Mouse (Mus musculus) limb, embryonic 12.5 days (tissue): ENCODE measurements at regions not wholly inside any gene's neighbourhood (a gene's known extent, or its start where the extent isn't known, plus 50 kb on each side); places are given as distances from the start of the nearest gene placed in this dataset.

Source experiments
- ATAC-seq: fragments of 200-750 bp; cut with Nextera tagmentation; 2 replicates; pipeline ENCODE4 v1.8.0; 2017; ENCODE audit warnings: low read depth, moderate TSS enrichment; ENCODE audit not compliant: insufficient number of reproducible peaks, insufficient read depth, low FRiP score, low TSS enrichment
- H3K27ac ChIP-seq: fragments of 300-500 bp; sonication (generic); 2 replicates; pipeline ENCODE4 v1.5.1; 2016; ENCODE audit warnings: mild to moderate bottlenecking, moderate library complexity
- H3K27me3 ChIP-seq: fragments of 300-500 bp; sonication (generic); 2 replicates; pipeline ENCODE4 v1.6.1; 2016; ENCODE audit warnings: mild to moderate bottlenecking, moderate library complexity
- H3K36me3 ChIP-seq: fragments of 300-500 bp; sonication (generic); 2 replicates; pipeline ENCODE4 v1.6.1; 2016; ENCODE audit warnings: mild to moderate bottlenecking, moderate library complexity
- H3K4me1 ChIP-seq: fragments of 300-500 bp; sonication (generic); replicated peaks from 2 replicates; pipeline ENCODE4 v1.6.1; 2016
- H3K4me2 ChIP-seq: fragments of 300-500 bp; sonication (generic); 2 replicates; pipeline ENCODE4 v1.6.1; 2016; ENCODE audit warnings: mild to moderate bottlenecking, moderate library complexity
- H3K4me3 ChIP-seq: fragments of 300-500 bp; sonication (generic); replicated peaks from 2 replicates; pipeline ENCODE4 v1.5.1; 2016; ENCODE audit warnings: mild to moderate bottlenecking
- H3K9ac ChIP-seq: fragments of 300-500 bp; sonication (generic); replicated peaks from 2 replicates; pipeline ENCODE4 v1.6.1; 2016; ENCODE audit warnings: mild to moderate bottlenecking, moderate library complexity
- H3K9me3 ChIP-seq: fragments of 300-500 bp; sonication (generic); 2 replicates; pipeline ENCODE4 v1.6.1; 2016; ENCODE audit warnings: mild to moderate bottlenecking, moderate library complexity
- WGBS: fragments of 180-500 bp; shearing (Covaris S2); methylation state at CpG from one replicate; pipeline ENCODE4 v1.1.7; 2016; 5-methylcytosine and 5-hydroxymethylcytosine counted together

- Histone ChIP-seq H3K9ac (no peak overlapping the region), H3K36me3 (no peaks in the 10 kb centered on the region), H3K9me3 (no peaks in the 10 kb centered on the region), H3K4me2 (no peak overlapping the region), H3K27me3 (no peaks in the 10 kb centered on the region), H3K27ac (no peak overlapping the region), H3K4me3 (no peak overlapping the region), H3K4me1 (peaks cover 25% of the 10 kb centered on the region)
- ATAC-seq: no peak
- WGBS: 69% methylated on average over 12 of the region's 12 CpGs
Observed at GRCm38 (mm10) chr7:36156595-36156994, 353.8 kb upstream of the Zfp507 start.

DNA sequence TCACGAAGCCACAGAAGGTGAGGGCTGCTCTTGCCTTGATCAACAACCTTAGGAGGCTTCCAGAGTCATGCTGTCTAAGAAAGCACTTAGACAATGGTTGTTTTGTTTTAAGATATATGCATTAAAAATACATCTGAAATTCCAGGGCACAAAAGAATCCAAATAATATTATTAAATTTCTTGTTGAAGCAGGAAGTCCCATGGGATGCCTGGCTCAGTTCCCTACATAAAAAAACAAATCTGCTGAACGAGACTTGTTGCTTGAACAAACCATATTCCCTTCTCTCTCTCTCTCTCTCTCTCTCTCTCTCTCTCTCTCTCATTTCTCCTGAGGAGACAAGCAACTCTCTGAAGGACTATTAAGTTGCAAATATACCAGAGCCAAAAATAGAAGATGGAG is 352.8 kb upstream of the Zfp507 start:
- Histone ChIP-seq H3K9me3 (no peaks in the 10 kb centered on the region), H3K36me3 (no peaks in the 10 kb centered on the region), H3K4me1 (peaks cover 34% of the 10 kb centered on the region), H3K4me2 (no peak overlapping the region), H3K4me3 (no peak overlapping the region), H3K9ac (no peak overlapping the region), H3K27ac (no peak overlapping the region), H3K27me3 (no peaks in the 10 kb centered on the region)
- WGBS: 53% methylated on average over 2 of the region's 2 CpGs
- ATAC-seq: no peak

GRCm38 (mm10) chr7:36155159-36155558 is 352.4 kb upstream of the Zfp507 start:
- peaks cover 34% of the 10 kb centered on the region for H3K4me1 ChIP-seq
- no peaks in the 10 kb centered on the region for H3K36me3 ChIP-seq
- no peak overlapping the region for H3K4me2 ChIP-seq
- no peak overlapping the region for H3K27ac ChIP-seq
- ATAC-seq: no peak
- no peak overlapping the region for H3K9ac ChIP-seq
- 86% methylated on average over 6 of the region's 6 CpGs for WGBS
- H3K4me3 ChIP-seq: no peak overlapping the region
- H3K9me3 ChIP-seq: no peaks in the 10 kb centered on the region
- H3K27me3 ChIP-seq: no peaks in the 10 kb centered on the region

DNA sequence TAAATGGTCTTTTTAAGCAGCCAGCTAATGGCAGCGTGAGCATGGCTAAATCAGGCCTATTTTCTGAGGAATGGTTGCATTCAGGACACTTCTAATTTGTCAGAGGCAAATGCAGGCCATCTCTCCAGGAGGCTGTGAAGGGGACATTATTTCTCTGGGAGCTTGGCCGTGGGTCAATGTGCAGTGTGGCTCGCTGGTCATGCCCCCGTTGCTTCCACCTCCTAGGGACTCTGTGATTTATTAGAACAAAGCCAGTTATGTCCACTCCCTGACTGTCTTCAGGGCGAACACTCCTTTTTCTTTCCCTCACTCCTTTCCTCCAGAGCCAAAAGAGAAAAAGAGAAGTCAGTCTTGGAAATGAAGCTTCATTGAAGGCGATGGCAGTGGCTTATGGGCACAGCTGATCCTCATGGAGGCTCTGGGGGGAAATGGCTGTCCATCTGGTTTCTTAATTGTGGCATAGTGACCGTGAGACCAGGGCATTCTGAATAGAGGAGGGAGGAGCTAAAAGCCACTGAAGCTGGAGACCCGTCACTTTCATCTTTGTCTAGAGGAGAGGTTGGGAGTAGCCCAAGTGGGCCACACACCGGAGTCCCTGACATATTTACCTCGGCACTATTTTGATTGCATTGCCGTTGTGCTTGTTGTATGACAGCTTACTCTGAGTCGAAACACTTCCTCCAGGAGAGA is 348.2 kb upstream of the Zfp507 start:
- 0 out of 2 replicates have a peak, but pooled peaks have one; percentile 26 for ATAC-seq
- no peak overlapping the region for H3K4me3 ChIP-seq
- peak overlapping the region; percentile 41; the same call in 1 of the 2 replicates for H3K27ac ChIP-seq
- H3K36me3 ChIP-seq: no peaks in the 10 kb centered on the region
- H3K4me1 ChIP-seq: peaks cover 24% of the 10 kb centered on the region
- peak overlapping the region; percentile 4; the same call in 1 of the 2 replicates for H3K4me2 ChIP-seq
- H3K27me3 ChIP-seq: no peaks in the 10 kb centered on the region
- H3K9ac ChIP-seq: no peak overlapping the region
- no peaks in the 10 kb centered on the region for H3K9me3 ChIP-seq
- WGBS: 22% methylated on average over 12 of the region's 12 CpGs

DNA sequence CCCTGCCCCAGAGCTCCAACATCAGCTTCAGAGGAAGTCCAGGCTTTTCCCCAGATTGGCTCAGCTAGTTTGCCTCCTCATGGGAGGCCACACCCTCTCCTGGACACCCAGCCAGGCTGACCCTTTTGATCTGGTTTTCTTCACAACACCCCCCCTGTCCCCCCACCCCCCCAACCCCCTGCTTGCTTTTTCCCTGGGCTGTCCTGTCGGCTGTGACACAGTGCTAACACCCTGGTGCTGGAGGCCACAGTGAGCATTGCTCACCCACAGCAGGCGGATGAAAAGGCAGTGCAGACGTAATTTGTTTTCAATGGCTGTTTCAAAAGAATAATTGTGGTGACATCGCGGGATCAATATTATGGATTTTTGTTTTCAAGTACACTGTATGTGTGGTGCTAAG is 333.8 kb upstream of the Zfp507 start:
- Histone ChIP-seq H3K4me3 (no peak overlapping the region), H3K4me1 (peaks cover 43% of the 10 kb centered on the region), H3K27me3 (peaks cover 4% of the 10 kb centered on the region; the same call in 1 of the 2 replicates), H3K9me3 (no peaks in the 10 kb centered on the region), H3K4me2 (no peak overlapping the region), H3K36me3 (no peaks in the 10 kb centered on the region), H3K27ac (no peak overlapping the region), H3K9ac (no peak overlapping the region)
- 35% methylated on average over 5 of the region's 5 CpGs for WGBS
- ATAC-seq: no peak

DNA sequence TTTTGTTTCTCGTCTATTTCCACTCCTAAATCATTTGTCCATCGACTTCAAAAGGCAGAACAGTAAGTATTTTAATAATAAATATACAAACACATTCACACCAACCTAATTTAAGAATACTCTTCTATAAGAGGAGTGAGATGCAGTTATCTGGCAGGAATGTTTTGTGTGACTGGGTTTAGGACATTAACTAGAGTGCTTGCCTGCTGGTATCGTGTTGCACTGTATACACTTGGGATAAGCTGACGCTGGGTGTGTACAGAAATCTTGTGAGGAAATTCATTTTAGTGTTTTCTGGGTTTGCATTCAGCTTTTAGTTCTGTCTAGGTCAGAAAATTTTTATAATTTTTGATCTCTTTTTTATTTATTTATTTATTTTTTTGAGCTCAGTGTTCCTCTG is 331.8 kb upstream of the Zfp507 start:
- H3K36me3 ChIP-seq: no peaks in the 10 kb centered on the region
- H3K4me2 ChIP-seq: no peak overlapping the region
- no peak overlapping the region for H3K4me3 ChIP-seq
- H3K4me1 ChIP-seq: peaks cover 43% of the 10 kb centered on the region
- H3K27ac ChIP-seq: no peak overlapping the region
- no peak overlapping the region for H3K9ac ChIP-seq
- WGBS: 51% methylated on average over 4 of the region's 4 CpGs
- peaks cover 4% of the 10 kb centered on the region; the same call in 1 of the 2 replicates for H3K27me3 ChIP-seq
- H3K9me3 ChIP-seq: no peaks in the 10 kb centered on the region
- no peak for ATAC-seq

DNA sequence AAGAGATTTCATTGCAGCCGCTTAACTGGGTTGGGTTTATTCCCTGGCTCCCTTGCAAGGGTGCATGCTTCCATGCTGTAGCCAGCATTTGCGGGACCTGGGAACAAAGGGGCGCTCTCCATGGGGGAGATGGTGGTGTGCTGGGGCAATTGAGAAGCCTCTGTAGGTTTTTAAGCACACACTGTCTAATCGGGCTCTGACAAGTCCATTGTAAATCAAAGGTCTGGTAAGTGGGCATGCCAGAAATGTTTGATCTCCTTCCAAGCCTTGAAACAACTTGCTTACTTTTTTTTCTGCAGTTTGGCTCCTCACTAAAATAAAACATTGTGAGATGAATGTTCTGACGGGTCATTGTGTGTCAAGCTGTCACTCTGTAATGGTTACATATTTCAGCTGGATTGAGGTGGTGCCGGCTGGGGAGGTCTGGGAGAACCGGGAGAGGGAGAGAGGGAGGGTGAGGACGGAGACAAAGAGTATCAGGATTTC is 330.9 kb upstream of the Zfp507 start:
- no peak overlapping the region for H3K9ac ChIP-seq
- H3K9me3 ChIP-seq: no peaks in the 10 kb centered on the region
- 0 out of 2 replicates have a peak overlapping the region, but pooled peaks have one; percentile 41 for H3K27ac ChIP-seq
- peaks cover 43% of the 10 kb centered on the region for H3K4me1 ChIP-seq
- no peak for ATAC-seq
- H3K4me2 ChIP-seq: peak overlapping the region; percentile 17; the same call in 1 of the 2 replicates
- WGBS: 7% methylated on average over 8 of the region's 8 CpGs
- H3K4me3 ChIP-seq: no peak overlapping the region
- H3K36me3 ChIP-seq: no peaks in the 10 kb centered on the region
- peaks cover 4% of the 10 kb centered on the region; the same call in 1 of the 2 replicates for H3K27me3 ChIP-seq

GRCm38 (mm10) chr7:36133026-36133425 is 330.2 kb upstream of the Zfp507 start:
- Histone ChIP-seq H3K9ac (no peak overlapping the region), H3K36me3 (no peaks in the 10 kb centered on the region), H3K9me3 (no peaks in the 10 kb centered on the region), H3K4me2 (no peak overlapping the region), H3K4me1 (peaks cover 43% of the 10 kb centered on the region), H3K27ac (no peak overlapping the region), H3K4me3 (no peak overlapping the region), H3K27me3 (peaks cover 4% of the 10 kb centered on the region; the same call in 1 of the 2 replicates)
- WGBS: 67% methylated on average over 11 of the region's 11 CpGs
- no peak for ATAC-seq

- no peaks in the 10 kb centered on the region for H3K36me3 ChIP-seq
- H3K9me3 ChIP-seq: no peaks in the 10 kb centered on the region
- H3K4me3 ChIP-seq: no peak overlapping the region
- WGBS: 60% methylated on average over 1 of the region's 1 CpGs
- H3K4me1 ChIP-seq: peaks cover 43% of the 10 kb centered on the region
- H3K27me3 ChIP-seq: peaks cover 4% of the 10 kb centered on the region; the same call in 1 of the 2 replicates
- H3K4me2 ChIP-seq: no peak overlapping the region
- H3K27ac ChIP-seq: no peak overlapping the region
- no peak for ATAC-seq
- H3K9ac ChIP-seq: no peak overlapping the region
Observed at GRCm38 (mm10) chr7:36132569-36132968, 329.8 kb upstream of the Zfp507 start.

- no peak overlapping the region for H3K4me3 ChIP-seq
- no peak for ATAC-seq
- H3K27me3 ChIP-seq: no peaks in the 10 kb centered on the region
- H3K4me2 ChIP-seq: no peak overlapping the region
- no peaks in the 10 kb centered on the region for H3K9me3 ChIP-seq
- peaks cover 14% of the 10 kb centered on the region for H3K4me1 ChIP-seq
- H3K27ac ChIP-seq: no peak overlapping the region
- 74% methylated on average over 4 of the region's 4 CpGs for WGBS
- no peak overlapping the region for H3K9ac ChIP-seq
- no peaks in the 10 kb centered on the region for H3K36me3 ChIP-seq
Observed at GRCm38 (mm10) chr7:36097054-36097453, 294.3 kb upstream of the Zfp507 start.

GRCm38 (mm10) chr7:36095258-36096130 is 292.7 kb upstream of the Zfp507 start:
- Histone ChIP-seq H3K4me2 (no peak overlapping the region), H3K4me1 (peaks cover 17% of the 10 kb centered on the region), H3K27me3 (no peaks in the 10 kb centered on the region), H3K27ac (peak overlapping the region; percentile 46), H3K9me3 (no peaks in the 10 kb centered on the region), H3K9ac (no peak overlapping the region), H3K36me3 (no peaks in the 10 kb centered on the region), H3K4me3 (no peak overlapping the region)
- ATAC-seq: peak; percentile 71
- WGBS: 43% methylated on average over 20 of the region's 20 CpGs
